Mouse (Mus musculus) layer of hippocampus, postnatal 14 days (tissue): Measurements from ENCODE around the gene Brd1. TPM values are rescaled to one million over a fixed set of nuclear protein-coding genes. Genes with fewer than 3 reads are reported as not detected.
A peak's percentile ranks its signal among the peaks of the same experiment; 100 is the strongest.
"Not testable (repeated sequence)": the region's sequence is repeated elsewhere in the genome, so short reads cannot be mapped to it uniquely, and the experiment has no call there.

Source experiments
- DNase-seq, 2 experiments: peaks; one replicate each; pipeline ENCODE4 v3.0.0; 2021 to 2022; ENCODE audit warnings: low spot score in 2 of 2, mixed read lengths in 1 of 2
- total RNA-seq, 2 experiments: library from RNA; stranded (reverse); gene quantifications; 2 replicates each; pipeline ENCODE4 v1.2.3; 2021

Brd1 gene
- total RNA-seq, 2 experiments from 2014 or later, result 50.1 to 50.2 TPM

DNA sequence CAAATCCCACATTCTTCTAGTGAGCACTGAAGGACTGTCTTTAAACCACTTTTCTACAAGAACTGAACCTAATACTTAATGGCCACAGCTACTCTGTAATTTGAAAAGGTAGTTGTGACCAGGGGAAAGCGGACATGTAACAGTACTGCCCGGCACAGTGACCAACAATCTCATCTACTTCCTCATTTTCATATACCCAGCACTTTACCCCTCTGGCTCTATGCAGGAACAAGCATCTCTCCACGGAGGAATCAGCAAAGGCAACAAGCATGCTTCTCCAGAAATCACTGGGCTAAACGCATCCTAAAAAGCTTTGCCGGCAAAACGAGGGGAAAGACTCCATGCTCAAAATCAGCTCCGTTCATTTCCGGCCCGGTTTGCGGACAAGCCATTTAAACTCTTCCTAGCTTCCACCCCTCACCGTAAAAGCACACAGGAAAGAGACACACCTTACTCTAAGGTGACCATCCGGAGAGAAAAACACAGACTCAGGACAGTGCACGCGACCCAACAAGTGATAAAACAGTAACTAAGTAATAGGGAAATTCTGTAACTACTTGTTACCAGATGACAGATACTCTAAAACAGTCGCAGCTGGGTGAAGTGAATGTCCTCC lies 1.5 kb downstream of the Brd1 start:
- DNase-seq, result no peak

DNA sequence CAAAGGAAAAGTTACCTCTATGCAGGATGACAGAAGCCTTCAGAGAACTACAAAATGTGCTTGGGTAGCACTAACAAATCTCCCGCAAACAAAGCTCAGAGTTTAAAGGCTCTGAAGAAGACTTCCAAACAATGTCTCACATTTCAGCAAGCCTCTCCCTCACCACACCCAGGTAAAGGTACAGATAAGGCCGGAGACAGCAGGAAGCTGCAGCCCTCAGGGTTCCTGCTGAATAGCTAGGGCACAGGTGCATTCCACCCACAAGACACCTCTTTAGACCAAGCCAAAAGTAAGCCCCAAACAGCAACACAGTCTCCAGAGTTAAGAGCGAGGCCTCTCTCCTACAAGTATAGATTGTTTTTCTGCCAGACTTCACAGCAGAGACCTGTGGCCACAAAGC lies 3.3 kb downstream of the Brd1 start:
- no peak for DNase-seq

DNA sequence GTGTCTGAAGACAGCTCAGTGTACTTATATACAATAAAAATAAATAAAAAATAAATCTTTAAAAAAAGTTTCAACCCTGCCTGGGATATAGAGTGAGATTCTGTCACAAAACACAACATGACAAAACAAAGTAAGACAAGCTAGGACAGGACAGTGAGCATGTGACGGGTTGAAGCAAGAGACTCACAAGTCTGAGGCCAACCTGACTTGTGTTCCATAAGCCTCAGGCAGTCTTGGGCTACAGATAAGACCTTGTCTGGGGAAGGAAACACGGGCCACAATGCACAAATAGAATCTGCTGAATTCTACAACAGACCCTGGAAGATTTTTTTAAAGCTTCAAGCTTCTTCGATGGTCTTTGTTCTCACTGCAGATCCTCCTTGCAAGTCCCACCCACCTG lies 6.8 kb downstream of the Brd1 start:
- no peak for DNase-seq

DNA sequence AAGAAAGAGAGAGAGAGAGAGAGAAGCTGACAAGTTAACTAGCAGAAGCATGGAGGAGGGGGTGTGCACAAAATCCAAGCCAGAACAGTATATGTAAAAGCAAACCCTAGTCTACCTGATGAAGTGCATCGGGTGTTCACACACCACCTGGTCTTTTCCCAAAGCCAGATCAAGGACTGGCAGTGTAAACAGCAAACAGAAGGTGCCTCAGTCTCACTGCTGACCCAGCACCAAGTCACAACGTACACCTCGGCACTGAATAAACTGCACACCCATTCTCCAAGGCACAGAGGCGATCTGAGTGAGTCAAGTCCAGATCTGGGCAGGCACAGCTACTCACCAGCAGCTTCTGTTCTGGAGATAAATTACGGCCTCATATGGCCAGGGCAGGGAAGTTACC lies 9.0 kb downstream of the Brd1 start:
- no peak for DNase-seq

DNA sequence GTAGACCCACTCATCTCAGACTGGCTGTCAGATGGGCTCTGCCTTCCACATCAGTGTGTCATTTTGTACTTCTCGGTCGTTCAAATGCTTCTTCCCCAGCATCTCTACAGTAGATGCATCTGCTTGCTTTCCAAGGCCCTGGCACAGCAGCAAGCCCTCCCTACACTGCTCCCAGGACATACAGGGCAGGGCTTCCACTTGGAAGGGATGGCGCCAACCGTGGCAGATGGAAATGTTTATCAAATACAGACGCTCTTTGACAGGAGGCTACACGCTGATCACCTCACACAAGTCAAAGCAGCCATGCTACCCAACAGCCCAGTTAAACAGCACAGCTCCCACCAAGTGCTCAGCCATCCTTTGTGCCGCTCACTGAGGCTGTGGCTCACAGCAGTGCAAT lies 9.7 kb downstream of the Brd1 start:
- no peak for DNase-seq

DNA sequence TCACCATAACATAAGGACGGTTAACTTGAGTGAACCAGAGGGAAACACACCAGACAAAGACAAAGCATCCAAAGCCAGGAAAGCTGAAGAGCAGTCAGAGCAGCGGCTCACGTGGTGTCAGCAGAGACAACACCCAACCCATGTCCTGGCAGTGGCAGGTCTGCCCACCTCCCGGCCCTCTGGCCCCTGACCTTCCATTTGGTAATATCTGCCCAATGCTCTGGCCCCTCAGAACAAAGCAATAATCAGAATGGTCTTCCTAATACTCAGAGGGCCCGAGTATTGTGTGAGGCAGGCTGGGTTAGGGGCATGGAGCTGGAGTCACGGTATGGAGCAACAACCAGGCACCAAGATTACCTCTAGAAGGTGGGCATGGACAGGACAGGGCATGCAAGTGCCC lies 10.8 kb downstream of the Brd1 start:
- DNase-seq, result no peak

DNA sequence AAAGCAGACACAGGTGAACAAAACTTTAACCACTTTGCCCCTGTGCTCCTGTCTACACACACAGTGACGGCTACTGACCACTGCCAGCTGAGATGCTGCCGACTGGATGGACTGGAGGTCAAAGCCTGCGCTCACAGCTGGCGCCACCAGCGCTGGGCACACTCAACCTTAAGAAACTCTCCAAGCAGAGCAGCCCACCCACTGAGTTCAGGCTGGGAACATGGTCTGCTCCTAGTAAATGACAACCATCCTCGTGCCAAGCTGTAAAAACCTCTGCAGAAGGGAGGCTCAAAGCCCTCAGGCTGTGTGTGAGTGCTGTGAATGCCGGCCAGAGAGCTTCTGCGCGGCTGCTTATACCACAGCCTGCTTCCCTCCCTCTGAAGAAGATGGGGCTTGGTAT lies 16.8 kb downstream of the Brd1 start:
- DNase-seq, result no peak

DNA sequence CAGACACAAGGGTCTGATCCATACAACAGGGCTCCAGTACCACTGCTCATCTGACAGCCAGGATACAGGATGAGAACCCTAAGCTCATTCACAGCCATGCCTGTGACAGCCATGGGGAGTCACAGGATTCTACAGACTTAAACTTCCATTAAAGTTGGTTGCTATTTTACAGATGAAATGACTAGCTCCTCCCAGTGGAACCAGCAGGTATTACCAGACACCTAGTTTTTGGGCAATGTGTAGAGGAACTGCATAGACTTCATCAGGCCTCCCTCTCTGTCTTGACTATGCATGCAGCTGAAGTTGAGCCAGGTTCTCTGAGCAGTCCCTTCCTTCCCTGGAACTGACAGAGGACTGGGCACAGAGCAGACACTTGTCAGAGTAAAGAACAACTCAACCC lies 17.7 kb downstream of the Brd1 start:
- DNase-seq, result peak in 1 of 2 experiments; percentile 49

DNA sequence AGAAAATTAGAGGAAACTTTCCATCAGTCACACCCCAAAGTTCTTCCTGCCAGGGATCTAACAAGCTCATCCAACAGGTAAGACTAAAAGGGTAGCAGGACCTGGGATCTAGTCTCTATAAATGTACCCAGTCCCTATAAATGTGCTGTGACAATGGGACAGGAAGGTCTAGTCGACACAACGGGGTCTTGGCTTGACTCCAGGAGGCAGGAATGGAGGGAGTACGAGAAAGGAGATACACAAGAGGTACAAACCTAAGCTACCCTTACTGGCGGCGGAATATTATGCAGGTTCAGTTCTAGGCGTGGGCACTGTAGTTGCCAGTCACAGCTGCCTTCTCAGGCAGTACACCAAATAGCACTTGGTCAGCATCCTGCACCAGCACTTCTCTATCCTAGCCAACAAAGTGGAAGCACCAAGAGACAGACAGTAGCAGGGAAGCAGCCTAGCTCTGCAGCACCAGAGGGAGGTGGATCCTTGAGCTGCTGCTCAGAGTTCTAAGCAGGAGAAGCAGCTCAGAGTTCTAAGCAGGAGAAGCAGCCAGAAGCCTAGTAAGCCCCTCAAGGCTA lies 19.9 kb downstream of the Brd1 start:
- no peak for DNase-seq

DNA sequence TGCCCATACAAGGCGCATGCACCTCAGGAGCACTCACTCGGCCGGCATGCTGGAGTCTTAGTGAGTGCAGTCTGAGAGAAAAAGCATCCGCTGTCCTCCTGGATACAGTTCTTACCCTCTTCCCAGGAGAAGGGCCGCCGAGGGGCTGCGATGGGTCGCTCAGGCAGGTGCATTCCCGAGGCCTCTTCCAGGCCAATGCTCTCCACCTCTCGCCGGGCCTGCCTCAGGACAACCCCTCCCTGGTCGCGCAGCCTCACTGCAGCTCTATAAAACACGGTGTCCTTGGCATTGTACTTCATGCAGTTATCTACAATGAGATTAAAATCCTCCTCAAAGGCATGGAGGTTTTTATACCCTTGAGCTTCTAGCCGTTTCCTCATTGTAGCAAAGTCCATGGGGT lies 21.5 kb downstream of the Brd1 start:
- no peak for DNase-seq

DNA sequence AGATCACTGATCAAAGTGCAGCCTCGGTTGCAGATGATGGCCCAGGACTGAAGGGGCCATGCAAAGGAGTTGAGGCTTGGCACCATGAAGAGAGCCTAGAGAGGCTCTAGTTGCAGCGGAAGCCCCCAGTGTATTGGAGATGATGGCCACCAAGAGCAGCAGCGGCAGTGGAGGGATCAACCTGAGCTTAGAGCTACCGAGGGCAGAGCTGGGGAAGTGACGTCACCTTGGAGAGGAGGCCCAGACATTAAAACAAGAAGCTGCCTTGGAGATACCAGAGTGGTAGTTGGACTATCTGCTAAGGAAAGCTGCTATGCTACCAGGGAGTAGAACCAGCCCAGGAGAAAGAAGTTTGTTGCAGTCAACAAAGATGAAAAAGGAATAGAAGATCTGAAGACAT lies 24.2 kb downstream of the Brd1 start:
- no peak for DNase-seq

DNA sequence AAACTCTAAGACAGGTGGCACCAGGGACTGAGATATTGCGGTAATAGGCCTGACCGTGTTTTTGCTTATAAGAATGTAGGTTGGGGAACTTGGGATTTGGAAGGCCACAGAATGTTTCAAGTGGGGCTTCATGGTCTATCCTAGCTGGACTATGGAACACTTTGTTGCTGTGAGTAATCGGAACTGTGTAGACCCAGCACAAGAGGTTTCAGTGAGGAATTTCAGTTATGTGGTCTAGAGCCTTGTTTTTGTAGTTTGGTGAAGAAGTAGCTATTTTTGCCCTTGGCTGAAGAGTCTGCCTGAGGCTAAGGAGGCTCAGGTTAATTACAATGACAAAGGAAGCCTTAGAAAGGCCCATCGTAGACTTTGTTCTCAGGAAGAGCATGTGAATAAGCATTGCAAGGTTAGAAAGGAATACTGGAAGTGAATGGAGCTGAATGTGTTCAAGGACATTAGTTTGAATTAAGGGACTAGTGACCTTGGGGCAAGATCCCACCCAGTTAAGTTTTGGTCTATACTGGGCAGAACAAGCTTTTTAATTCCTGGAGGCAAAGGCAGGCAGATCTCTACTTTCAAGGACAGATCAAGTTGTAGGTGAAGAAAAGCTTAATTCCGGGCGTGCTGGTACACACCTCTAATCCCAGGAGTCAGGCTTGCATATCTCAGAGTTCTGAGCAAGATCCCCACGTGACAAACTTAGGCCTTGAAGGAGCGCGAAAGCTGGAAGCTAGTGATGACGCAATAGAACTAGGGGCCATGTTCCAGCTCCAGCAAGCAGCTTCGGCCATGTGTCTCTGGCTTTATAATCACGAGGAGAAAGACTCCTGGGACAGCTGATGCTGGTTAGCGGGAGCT lies 25.1 kb downstream of the Brd1 start:
- DNase-seq, result no peak

DNA sequence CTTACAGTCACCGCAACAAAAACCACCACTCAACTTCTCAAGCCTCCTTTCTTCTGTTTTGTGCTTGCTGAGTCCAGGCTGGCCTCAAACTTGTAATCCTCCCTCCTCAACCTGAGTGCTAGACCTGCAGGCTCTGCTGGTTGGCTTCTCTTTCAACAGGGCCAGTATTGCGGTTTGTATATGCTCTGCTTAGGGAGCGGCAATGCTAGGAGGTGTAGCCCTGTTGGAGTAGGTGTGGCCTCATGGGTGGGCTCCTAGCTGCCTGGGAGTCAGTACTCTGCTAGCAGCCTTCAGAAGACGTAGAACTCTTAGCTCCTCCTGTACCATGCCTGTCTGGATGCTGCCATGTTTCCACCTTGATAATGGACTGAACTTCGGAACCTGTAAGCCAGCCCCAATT lies 25.8 kb downstream of the Brd1 start:
- DNase-seq, result no peak

DNA sequence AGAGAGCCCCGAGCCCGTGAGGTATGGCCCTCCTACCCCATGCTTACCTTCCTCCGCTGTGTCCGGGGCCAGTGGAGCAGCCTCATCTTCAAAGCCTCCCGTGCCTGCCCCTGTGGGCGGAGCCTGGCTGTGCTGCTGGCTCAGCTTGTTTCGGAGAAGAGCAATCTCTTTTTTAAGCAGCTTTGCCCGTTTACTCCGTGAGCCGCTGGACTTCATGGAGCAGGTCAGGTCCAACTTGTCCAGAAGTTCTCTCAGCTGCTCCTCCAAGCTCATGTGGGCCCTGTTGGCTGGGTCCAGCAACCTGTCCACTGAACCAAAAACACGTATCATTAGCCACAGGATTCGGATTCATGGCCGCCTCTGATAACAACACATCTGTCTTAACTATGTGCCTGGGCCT lies 27.0 kb downstream of the Brd1 start:
- DNase-seq, result not testable (repeated sequence)

DNA sequence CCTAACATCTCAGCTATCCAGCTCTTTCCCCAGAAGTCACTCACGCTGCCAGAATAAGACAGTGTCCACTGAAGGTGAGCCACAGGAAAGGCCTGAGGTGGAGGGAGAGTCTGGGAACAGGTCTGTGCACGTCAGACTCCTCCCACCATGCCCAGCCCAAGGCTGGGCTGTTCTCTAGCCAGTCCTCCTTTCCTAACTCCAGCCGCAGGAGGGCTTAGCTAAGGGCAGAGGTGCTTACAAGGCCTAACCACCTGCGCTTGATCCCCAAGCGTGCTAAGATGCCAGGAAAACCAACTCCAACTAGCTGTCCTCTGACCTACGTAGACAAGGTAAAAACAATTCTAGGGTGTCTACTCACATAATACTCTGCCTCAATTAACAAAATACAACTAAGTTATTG lies 27.7 kb downstream of the Brd1 start:
- no peak for DNase-seq

DNA sequence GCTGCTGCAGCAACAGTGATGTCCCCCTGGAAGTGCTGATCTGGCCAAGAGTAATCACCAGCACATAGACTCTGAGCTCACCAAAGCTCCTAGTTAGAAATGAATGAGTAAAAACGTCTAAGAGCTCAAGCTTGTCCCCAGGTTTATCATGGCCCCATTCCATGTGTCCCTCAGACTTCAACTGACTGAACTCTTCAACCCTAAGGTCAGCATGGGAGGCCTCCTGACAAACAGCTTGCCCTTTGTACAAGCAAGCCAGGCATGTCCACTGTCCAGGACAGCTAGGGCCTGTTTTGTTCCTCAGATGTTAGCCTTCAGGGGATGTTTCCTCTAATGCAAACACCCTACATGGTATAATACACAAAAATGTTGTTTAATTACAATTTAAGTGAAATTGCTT lies 29.7 kb downstream of the Brd1 start:
- DNase-seq, result no peak

DNA sequence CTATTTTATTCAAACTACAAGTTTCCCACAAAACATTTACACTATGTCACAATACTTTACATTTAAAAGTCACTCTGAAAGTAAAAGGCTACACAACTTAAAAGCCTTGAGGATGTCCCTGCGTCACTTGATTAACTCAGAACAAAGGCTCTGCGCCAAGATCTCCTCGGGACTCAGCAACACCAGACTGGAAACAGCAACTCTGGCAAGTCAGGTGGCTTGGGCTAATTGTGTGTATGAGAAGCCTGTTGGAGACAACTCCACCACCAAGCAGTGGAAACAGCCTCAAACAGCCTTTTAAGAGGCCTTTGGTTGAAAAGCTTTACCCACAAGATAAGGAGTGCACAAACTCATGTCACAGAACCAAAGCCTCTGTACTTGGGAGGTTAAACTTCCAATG lies 31.5 kb downstream of the Brd1 start:
- peak in 1 of 2 experiments; percentile 37 for DNase-seq

DNA sequence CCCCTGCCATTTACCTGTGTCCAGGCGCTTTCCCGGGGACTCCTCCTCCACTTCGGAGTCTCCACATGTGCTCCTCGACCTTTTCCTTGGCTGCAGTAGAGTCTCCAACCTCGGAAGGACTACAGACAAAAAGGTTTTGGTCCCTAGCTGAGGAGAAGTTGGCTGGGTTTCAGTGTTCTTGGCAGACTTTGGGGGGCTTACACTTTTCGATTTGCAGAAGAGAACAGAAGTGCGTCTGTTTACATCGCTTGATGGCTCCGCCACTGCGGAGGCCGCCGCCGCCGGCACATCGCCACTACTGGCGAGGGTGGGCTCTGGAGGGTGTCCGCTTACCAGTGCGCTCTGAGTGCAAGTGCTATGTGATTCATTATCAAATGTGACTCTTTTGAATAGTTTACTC lies 33.3 kb downstream of the Brd1 start:
- peak; percentile 28 to 74 for DNase-seq

DNA sequence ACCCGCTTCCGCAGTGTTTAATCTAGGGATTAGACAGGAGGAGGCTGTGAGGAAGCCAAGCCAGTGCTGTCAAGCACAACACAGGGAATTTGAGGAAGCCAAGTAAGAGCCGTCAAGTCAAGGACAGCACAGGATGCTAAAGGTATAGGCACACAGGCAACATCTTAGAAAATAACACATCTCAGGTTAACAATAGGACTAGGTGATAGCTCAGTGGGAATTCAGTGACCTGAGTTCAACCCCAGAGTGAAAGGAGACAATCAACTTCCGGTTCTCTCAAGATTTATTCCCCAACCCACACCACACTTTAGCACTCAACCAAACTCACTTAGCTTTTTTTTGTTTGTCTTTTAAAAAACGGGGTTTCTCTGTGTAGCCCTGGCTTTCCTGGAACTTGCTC lies 34.5 kb downstream of the Brd1 start:
- no peak for DNase-seq

DNA sequence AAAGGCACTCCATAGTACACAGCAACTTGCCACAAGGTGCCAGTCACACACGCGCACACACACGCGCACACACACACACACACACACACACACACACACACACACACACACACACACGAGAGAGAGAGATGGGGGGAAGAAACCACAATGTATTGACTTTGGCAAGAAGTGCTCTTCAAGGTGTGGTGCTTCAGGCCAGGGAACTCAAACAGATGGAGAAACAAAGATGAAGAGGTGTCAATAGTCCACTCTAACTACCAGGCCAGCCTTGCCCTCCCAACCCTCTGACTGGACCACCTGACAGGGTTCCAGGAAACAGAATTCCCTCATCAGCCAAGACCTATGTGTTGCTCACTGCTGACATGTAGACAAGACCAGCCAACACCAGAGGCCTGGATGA lies 36.4 kb downstream of the Brd1 start:
- no peak for DNase-seq

DNA sequence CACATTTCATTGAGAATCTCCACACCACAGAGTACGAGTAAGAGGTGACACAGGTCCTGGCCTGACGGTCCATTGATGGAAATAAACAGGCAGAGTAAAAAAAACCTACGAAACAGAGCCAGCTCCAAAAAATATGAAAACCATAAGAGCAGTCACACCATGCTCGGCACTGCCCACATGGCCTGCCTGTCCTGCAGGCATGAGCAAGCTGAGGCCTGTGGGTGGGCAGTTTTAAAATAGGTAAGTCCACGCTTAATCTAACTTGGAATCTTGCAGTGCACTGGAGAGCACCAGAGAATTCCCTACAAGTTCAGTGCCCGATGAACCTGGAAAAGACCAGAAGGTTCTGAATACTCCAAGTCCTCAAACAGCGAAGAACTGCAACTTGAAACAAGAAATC lies 38.0 kb downstream of the Brd1 start:
- no peak for DNase-seq

DNA sequence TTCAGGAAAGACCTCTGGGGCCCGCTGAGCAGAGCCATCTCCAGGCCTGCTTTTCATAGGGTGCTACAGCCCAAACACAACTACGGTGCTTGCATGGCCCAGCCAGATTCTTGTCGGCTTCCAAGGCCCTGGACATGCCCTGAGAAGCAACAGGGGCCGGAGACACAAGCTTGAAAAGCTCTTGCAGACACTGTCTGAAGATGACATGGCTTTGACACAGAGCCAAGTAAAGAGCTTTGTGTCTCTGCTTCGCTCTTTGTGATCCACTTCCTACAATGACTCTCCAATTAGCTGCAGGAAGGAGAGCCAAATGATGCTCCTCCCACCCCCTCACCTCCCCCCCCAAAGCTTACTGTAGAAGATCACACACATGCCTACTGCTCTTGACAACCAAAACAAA lies 40.0 kb downstream of the Brd1 start:
- DNase-seq, result no peak

DNA sequence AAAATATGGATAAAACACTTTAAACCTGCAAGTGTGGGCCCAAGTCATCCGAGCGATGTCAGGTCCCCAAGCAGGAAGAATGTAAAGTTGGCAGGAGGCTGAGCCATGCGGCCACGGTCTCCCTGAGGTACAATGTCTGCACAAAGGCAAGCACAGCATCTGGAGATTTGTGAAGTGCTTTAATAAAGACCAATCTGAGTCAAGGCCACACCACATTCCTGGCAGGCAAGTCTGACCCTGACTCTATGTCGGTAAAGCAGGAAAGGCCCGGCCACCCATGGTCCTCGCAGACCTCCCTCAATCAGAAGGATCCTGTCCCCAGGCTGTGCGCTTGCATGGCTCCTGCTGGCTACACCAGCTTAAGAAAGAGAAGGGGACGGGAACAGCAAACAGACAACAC lies 41.3 kb downstream of the Brd1 start:
- no peak for DNase-seq
